Mouse (Mus musculus): ENCODE results near the gene Gyg. TPM values are rescaled to one million over a fixed set of nuclear protein-coding genes. Genes with fewer than 3 reads are reported as not detected.

Gene Gyg
- 134 and 170 TPM in 2 replicates for polyA plus RNA-seq (2012; ENCODE audit: insufficient read depth, insufficient read length, missing spikeins)

DNA sequence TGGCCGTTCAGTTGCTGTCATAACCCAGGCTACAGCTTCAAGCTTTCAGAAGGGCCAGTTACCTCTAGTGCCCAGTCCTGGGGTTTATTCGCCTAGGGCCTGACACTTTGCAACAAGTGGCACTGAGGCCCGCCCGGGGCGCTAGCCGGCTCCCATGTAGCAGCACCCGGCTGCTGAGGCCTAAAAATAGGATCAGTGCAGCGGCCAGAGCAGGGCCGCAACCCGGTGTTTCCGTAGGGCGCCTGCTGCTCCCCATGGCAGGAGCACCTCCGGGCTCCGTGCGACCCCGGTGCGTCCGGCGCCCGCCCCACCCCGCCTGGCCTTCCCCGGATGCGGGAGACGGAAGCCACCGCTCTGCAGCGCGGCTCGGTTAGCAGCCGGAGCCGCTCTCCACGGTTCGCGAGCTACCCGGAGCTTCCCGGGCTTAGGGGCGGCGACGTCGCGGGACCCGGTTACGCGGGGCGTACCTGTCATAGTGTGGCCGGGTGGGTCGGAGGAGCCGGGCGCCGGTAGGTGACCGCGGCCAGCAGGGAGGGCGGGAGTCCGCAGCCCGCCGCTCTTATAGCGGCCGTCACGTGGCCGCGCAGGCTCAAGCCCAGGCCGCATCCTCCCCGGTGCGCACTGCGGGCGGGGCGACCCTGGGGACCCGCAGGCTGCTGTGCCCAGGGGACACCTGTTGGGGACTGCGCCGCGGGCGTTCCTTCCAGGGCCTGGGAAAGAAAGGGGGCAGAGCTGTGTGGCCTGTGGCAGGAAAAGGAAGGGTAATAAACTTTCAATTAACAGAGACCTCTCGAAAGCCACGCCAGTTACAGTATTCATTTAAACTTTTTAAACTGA lies at the start of gene Gyg:
Gyg (minus strand) TSS at position 787 of the 837 bp plus-strand sequence.
- Histone ChIP-seq H3K4me1 (ENCODE audit: control insufficient read depth, insufficient read depth, insufficient read length, low read length) (peaks cover 7% of the 10 kb centered on the region; the same call in 1 of the 2 replicates), H3K27ac (replicated peaks; ENCODE audit: low read depth, low read length) (peak within 1 kb of the TSS; percentile 81), H3K4me3 (ENCODE audit: insufficient read depth, low read depth, low read length) (peak within 1 kb of the TSS; percentile 98)

DNA sequence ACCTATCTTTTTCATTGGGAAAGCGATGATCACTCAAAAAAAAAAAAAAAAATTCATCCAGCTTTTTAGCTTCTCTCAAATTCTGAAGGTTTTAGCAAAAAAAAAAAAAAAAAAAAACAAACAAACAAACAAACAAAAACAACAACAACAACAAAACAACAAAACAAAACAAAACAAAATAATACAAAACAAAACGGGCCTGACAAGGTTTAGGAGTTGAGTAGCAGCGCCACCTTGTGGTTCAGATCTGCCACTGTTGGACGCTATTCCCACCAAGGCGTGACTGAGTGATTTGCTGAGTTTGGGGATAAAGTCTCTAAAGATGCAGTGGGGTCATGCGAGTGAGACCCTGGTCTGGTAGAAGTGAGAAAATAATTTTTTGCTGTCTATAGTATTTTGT lies 43.8 kb upstream of the Gyg start:
- H3K27ac ChIP-seq (replicated peaks; ENCODE audit: low read depth, low read length), result no peak overlapping the region
- no peak overlapping the region for H3K4me3 ChIP-seq (ENCODE audit: insufficient read depth, low read depth, low read length)
- H3K4me1 ChIP-seq (ENCODE audit: control insufficient read depth, insufficient read depth, insufficient read length, low read length), result peaks cover under 1% of the 10 kb centered on the region; the same call in 1 of the 2 replicates

DNA sequence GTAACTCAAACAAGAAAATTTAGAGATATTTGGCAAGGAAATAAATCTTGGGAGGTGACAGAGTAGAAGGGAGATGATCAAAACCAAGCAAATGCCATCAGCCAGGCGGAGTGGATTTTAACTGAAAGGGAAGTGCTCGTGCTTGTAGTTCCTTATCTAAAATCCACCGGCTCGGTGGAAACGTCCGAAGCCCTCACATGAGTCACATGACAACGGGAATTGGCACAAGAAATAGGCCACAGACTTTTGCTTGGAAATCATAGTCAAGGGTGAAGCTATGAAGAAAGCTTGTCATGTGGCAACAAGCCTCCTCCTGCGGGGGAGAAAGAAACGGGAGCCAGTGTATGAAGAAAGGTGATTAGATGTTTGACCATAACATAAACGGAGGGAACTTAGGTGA lies 42.8 kb upstream of the Gyg start:
- H3K4me1 ChIP-seq (ENCODE audit: control insufficient read depth, insufficient read depth, insufficient read length, low read length), result no peaks in the 10 kb centered on the region; the same call in 1 of the 2 replicates
- H3K4me3 ChIP-seq (ENCODE audit: insufficient read depth, low read depth, low read length), result no peak overlapping the region
- H3K27ac ChIP-seq (replicated peaks; ENCODE audit: low read depth, low read length), result peak overlapping the region; percentile 29

DNA sequence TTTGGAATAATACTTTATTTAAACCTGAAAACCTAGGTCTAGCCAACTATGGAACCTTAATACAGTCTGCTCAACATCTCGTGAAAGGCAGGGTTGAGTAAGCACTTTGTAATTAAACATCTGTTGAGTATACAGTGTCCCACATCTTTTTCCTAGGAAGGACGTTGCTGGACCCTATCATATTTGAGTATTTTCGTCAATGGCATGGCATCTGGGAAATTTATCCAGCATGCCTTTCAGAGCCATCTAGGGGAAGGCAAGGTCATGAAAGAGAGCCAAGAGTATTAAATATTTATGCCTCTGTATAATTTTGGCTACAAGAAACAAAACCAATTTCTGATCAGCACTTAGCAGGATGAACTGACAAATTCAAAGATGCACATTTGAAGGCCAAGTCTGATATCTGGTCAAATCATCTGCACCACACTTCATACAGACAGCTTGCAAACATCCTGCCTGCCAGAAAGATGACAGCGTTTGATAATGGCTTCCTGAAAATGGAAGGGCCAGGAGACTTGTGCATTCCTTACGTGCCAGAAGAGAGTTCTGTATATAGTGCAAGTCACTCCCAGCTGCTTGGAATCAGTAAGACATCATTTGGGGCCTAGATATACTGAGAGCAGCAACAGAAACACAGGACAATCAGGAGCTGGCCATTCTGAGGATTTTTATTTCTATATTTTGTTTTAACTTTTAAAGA lies 34.0 kb upstream of the Gyg start:
- no peak overlapping the region for H3K27ac ChIP-seq (replicated peaks; ENCODE audit: low read depth, low read length)
- no peak overlapping the region for H3K4me3 ChIP-seq (ENCODE audit: insufficient read depth, low read depth, low read length)
- H3K4me1 ChIP-seq (ENCODE audit: control insufficient read depth, insufficient read depth, insufficient read length, low read length), result no peaks in the 10 kb centered on the region

DNA sequence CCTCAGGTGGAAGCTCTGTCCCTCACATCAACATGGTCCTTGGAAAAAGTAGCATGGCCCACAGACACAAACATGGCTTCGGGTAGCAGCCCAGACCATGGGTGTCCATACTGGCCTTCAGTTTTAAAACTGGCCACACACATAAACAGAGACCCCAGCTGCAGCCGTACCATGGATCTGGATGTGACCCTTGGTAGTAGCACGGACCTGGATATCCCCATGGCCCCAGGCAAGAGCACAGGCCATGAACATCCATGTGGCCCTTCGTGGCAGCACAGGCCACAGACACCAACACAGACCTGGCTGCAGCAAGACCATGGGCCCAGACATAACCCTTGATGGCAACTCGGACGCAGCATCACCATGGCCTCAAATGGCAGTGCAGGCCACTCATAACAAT lies 17.3 kb upstream of the Gyg start:
- Histone ChIP-seq H3K27ac (replicated peaks; ENCODE audit: low read depth, low read length) (no peak overlapping the region), H3K4me3 (ENCODE audit: insufficient read depth, low read depth, low read length) (no peak overlapping the region), H3K4me1 (ENCODE audit: control insufficient read depth, insufficient read depth, insufficient read length, low read length) (no peaks in the 10 kb centered on the region)

DNA sequence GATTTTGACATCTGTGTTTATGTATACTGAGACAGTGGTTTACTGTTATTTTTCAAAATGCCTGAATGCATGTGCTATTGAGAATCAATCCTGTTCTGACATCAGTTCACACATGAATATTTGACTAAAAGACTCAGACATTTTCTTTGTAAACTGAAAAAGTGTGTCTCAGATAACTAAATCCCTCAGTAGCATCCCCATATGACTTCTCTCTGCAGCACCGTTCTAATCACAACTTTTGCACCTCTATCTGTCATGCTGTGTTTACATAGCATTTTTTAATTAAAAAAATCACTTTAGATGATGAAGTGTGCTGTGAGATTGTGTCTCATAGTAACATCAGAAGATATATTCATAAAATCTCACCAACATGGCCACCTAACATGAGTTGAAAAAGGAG lies 12.4 kb upstream of the Gyg start:
- H3K4me1 ChIP-seq (ENCODE audit: control insufficient read depth, insufficient read depth, insufficient read length, low read length), result no peaks in the 10 kb centered on the region; the same call in 1 of the 2 replicates
- H3K27ac ChIP-seq (replicated peaks; ENCODE audit: low read depth, low read length), result no peak overlapping the region
- H3K4me3 ChIP-seq (ENCODE audit: insufficient read depth, low read depth, low read length), result no peak overlapping the region

DNA sequence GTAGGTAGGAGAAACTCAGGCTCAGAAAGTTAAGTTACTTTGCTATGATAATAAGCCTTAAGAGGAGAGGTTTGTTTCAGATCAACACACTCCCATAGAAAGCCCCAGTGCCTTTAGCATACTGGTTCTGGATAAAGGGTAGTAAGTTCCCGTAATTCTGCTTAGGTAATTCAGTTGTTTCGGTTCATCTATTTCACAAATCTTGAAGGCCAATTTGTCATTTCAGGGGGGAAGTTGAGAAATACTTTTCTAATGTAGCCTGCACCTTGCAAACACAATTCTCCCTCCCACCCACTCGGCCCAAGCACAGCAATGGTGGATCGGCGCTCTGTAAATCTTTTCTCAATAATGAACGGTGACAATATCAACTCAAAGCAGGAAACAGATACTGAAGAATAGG lies 359 bp upstream of the Gyg start:
- H3K27ac ChIP-seq (replicated peaks; ENCODE audit: low read depth, low read length), result no peak overlapping the region
- no peak overlapping the region for H3K4me3 ChIP-seq (ENCODE audit: insufficient read depth, low read depth, low read length)
- H3K4me1 ChIP-seq (ENCODE audit: control insufficient read depth, insufficient read depth, insufficient read length, low read length), result peaks cover 7% of the 10 kb centered on the region; the same call in 1 of the 2 replicates

DNA sequence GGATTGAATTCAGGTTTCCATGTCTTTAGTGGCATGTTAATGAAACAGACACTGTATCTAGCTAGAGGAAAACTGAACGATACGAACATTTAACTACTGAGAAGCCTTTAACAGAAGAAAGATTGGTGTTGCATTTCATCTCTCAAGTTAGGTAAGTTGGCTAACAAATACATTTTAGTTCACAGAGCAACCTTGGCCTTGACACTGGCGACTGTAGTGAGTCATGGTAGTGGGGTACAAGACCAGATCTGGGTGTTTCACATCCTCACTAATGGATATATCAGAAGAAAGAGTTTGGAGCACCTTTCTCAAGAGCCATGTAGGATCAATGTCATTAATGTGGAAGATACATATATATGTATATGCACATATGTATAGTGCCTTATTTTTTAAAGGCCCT lies 3.5 kb downstream of the Gyg start:
- no peak overlapping the region for H3K27ac ChIP-seq (replicated peaks; ENCODE audit: low read depth, low read length)
- H3K4me1 ChIP-seq (ENCODE audit: control insufficient read depth, insufficient read depth, insufficient read length, low read length), result peaks cover 7% of the 10 kb centered on the region; the same call in 1 of the 2 replicates
- no peak overlapping the region for H3K4me3 ChIP-seq (ENCODE audit: insufficient read depth, low read depth, low read length)

DNA sequence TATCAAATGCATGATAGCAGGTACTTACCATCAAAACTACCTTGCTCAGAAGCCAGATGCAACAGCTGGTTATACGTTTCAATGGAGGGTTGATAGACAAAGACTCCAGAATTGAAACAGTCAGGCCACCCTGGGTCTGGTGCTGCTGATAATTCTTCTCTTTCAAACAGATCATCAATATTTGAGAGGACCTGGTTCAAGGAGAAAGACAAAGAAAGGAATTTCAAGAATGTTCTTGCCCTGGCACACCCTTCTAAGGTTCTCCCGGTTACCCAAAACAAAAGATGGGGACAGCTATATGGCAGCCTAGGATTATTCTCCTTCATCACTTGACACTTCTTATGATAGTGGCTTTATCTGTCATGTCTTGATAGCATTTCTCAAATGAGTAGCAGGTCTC lies 4.6 kb downstream of the Gyg start:
- Histone ChIP-seq H3K4me1 (ENCODE audit: control insufficient read depth, insufficient read depth, insufficient read length, low read length) (peaks cover 7% of the 10 kb centered on the region; the same call in 1 of the 2 replicates), H3K27ac (replicated peaks; ENCODE audit: low read depth, low read length) (no peak overlapping the region)

DNA sequence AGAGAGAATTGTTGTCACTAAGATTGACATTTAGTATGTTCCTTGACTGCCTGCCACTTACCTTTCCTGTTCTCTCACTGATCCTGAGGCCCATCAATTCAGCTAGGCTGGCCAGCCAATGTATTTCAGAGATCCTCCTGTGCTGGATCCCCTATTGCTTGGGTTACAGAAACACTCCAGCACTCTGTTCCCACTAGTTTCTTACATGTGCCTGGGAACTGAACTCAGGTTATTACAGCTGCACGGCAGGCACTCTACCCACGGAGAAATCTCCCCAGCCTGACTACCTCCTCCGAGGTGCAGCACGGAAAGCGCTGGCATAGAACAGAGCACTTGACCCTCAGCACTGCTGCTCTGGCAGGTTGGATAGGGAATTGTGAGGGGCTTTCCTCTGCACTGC lies 7.5 kb downstream of the Gyg start:
- Histone ChIP-seq H3K27ac (replicated peaks; ENCODE audit: low read depth, low read length) (no peak overlapping the region), H3K4me3 (ENCODE audit: insufficient read depth, low read depth, low read length) (no peak overlapping the region), H3K4me1 (ENCODE audit: control insufficient read depth, insufficient read depth, insufficient read length, low read length) (peaks cover 2% of the 10 kb centered on the region; the same call in 1 of the 2 replicates)

More for the DNA sequence above, 4.6 kb downstream of the Gyg start:
- no peak overlapping the region for H3K4me3 ChIP-seq (ENCODE audit: insufficient read depth, low read depth, low read length)

DNA sequence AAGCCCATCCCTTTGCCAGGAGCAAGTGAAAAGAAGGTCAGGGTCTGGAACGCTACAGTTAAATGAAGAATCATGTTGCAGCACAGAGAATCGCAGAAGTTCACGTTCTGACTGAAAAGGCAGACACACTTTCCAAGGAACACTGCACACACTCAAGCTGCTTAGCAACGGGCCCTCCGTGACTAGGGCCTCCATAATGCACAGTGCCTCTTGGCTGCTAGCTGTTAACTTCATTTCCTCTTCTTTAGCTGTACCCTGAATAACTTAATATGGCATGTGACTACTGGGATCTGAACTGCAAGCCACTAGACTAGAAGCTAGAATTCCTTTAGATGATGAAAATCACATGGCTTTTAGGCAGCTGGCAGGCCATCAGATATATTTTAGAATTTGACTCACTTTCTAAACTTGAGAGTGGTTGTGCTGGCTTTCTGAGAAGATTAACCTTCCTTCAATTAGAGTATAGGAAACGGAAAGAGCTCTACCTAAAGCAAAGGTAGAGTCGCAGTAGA lies 8.2 kb downstream of the Gyg start:
- H3K4me1 ChIP-seq (ENCODE audit: control insufficient read depth, insufficient read depth, insufficient read length, low read length), result peaks cover 2% of the 10 kb centered on the region; the same call in 1 of the 2 replicates
- no peak overlapping the region for H3K4me3 ChIP-seq (ENCODE audit: insufficient read depth, low read depth, low read length)
- no peak overlapping the region for H3K27ac ChIP-seq (replicated peaks; ENCODE audit: low read depth, low read length)

DNA sequence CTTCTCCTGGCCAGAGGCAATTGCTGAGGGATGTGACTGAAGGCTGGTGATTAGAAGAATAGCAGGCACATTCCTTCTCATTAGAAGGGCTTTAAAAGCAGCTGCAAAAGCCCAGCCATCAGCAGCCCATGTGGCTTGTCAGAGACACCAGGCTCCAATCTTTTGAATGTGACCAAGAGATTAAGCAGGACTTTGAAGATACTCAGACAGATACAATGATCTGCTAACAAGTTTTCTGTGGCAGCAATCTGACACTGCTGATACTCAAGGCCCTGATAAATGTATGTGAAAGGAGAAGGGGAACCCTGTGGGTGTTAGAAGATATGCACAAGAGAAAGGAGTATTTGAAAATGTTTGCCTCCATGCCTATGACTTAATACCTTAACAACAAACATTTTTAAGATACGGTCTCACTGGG lies 9.4 kb downstream of the Gyg start:
- no peak overlapping the region for H3K4me3 ChIP-seq (ENCODE audit: insufficient read depth, low read depth, low read length)
- H3K27ac ChIP-seq (replicated peaks; ENCODE audit: low read depth, low read length), result no peak overlapping the region
- H3K4me1 ChIP-seq (ENCODE audit: control insufficient read depth, insufficient read depth, insufficient read length, low read length), result peaks cover 2% of the 10 kb centered on the region; the same call in 1 of the 2 replicates

DNA sequence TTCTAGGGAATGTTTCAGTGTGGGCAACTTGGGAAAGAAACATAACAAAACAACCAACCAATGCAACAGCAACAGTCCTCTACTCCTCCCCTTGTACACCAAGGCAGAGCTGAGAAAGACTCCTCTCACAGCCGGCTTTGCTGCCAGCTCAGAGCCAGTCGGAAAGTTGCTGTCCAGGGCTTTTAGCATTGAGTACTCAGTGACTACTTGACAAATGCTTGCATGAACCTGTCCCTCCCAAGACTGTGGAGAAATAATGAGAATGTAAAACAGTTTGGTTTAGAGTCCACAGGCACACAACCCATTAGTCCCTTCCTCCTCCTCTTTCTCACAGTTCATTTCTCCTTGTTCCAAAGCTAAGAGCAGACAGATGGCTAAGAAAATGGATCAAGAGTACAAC lies 10.7 kb downstream of the Gyg start:
- Histone ChIP-seq H3K4me3 (ENCODE audit: insufficient read depth, low read depth, low read length) (no peak overlapping the region), H3K4me1 (ENCODE audit: control insufficient read depth, insufficient read depth, insufficient read length, low read length) (peaks cover 2% of the 10 kb centered on the region; the same call in 1 of the 2 replicates), H3K27ac (replicated peaks; ENCODE audit: low read depth, low read length) (no peak overlapping the region)

DNA sequence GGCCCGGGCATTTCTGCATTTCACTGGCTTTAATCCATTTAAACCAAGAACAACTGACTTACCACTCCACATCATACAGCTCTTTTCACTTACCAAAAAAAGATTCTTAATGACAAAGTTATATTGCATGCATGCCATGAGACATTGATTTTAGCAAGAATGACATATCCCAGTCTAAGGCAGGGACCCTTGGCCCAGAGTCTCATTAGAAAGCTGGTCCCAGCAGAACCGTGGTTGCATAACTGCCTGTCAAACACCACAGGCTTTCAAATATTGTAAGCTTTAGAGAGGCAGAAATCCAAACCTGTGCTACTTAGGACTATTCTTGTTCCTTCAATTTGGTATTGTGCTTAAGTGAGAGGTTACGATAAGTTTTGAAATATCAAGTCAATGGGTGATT lies 11.4 kb downstream of the Gyg start:
- Histone ChIP-seq H3K27ac (replicated peaks; ENCODE audit: low read depth, low read length) (no peak overlapping the region), H3K4me1 (ENCODE audit: control insufficient read depth, insufficient read depth, insufficient read length, low read length) (peaks cover 2% of the 10 kb centered on the region; the same call in 1 of the 2 replicates), H3K4me3 (ENCODE audit: insufficient read depth, low read depth, low read length) (no peak overlapping the region)

DNA sequence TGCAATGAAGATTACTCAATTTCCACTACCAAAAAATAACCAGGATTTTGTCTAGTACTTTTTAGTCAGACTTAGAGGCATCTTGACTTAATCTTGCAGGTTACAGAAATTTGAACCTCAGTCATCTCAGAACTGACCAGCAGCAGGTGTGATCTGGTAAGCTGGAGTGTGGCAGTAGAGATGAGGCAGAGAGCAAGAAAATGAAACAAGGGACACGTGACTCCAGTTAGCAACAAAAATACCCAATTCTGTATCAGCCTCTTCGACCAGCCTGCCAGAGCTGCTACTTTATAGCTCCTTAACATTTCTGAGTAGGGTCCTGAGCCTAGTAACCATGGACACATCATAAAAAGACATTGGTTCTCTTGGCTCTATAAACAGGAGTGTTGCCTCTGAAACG lies 12.5 kb downstream of the Gyg start:
- peaks cover 2% of the 10 kb centered on the region; the same call in 1 of the 2 replicates for H3K4me1 ChIP-seq (ENCODE audit: control insufficient read depth, insufficient read depth, insufficient read length, low read length)
- no peak overlapping the region for H3K27ac ChIP-seq (replicated peaks; ENCODE audit: low read depth, low read length)
- H3K4me3 ChIP-seq (ENCODE audit: insufficient read depth, low read depth, low read length), result no peak overlapping the region
